Mouse (Mus musculus): ENCODE data around the gene Efna4. TPM values are rescaled to one million over a fixed set of nuclear protein-coding genes. Genes with fewer than 3 reads are reported as not detected.

Efna4 gene
- polyA plus RNA-seq, 1 experiment from 2014 or later, result 24.7 TPM

- H3K4me2 ChIP-seq (ENCODE audit: low read depth, low read length), result no peak overlapping the region
- H3K4me1 ChIP-seq (replicated peaks; ENCODE audit: control insufficient read depth, insufficient read depth, low read length), result peaks cover 20% of the 10 kb centered on the region
- no peaks in the 10 kb centered on the region; the same call in 1 of the 2 replicates for H3K27me3 ChIP-seq (ENCODE audit: control insufficient read depth, insufficient read depth, low read depth, low read length)
- no peak overlapping the region for H3K4me3 ChIP-seq (ENCODE audit: low read length)
- no peak for ATAC-seq (ENCODE audit: low read depth)
- no peaks in the 10 kb centered on the region for H3K9me3 ChIP-seq (ENCODE audit: control insufficient read depth, low read length)
- 49% methylated on average over 5 of the region's 5 CpGs for WGBS
- no peak overlapping the region for H3K9ac ChIP-seq (ENCODE audit: low read length)
- no peak overlapping the region for H3K27ac ChIP-seq (ENCODE audit: low read length)
- no peaks in the 10 kb centered on the region for H3K36me3 ChIP-seq (ENCODE audit: control insufficient read depth, insufficient read depth, low read length)
These were observed 13.4 kb upstream of the Efna4 start for GRCm38 (mm10) chr3:89351271-89351670.

DNA sequence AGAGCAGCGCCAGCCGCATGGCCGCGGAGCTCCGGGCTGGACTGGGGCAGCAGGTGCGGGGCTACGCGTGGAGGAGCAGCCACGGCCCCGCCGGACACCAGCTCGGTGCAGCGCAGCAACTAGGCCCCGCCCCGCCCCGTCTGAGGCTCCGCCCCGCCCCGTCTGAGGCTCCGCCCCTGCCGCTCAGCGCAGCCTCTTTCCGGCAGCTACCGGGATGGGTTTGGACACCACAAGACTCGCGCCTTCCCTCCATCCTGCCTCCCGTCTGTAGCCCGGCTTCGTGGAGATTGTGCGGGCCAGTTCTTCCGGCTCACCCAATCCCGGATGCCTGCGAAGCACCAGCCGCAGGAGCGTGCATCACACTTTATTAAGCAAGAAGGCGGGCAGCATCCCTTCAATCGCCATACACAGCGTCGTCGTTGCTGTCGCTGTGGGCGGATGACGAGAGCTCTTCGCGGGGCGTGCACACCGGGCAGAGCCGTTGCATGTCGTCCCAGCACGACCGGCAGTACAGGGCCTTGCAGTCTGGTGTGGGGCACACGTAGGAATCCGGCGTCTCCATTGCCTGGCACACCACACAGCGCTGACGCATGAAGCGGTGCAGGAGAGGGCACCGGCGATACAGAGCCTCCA is 12.2 kb upstream of the Efna4 start, which contains the start of gene Adam15:
Gene Adam15 (minus strand): TSS at position 128 of the 633 bp plus-strand sequence.
- peak; percentile 92 for ATAC-seq (ENCODE audit: low read depth)
- Histone ChIP-seq H3K36me3 (ENCODE audit: control insufficient read depth, insufficient read depth, low read length) (no peaks in the 10 kb centered on the region), H3K4me2 (ENCODE audit: low read depth, low read length) (peak within 1 kb of the TSS; percentile 100), H3K27me3 (ENCODE audit: control insufficient read depth, insufficient read depth, low read depth, low read length) (no peaks in the 10 kb centered on the region; the same call in 1 of the 2 replicates), H3K9ac (ENCODE audit: low read length) (peak within 1 kb of the TSS; percentile 76), H3K9me3 (ENCODE audit: control insufficient read depth, low read length) (no peaks in the 10 kb centered on the region), H3K4me3 (ENCODE audit: low read length) (peak within 1 kb of the TSS; percentile 74), H3K4me1 (replicated peaks; ENCODE audit: control insufficient read depth, insufficient read depth, low read length) (peaks cover 20% of the 10 kb centered on the region), H3K27ac (ENCODE audit: low read length) (peak within 1 kb of the TSS; percentile 69)
- 2% methylated on average over 59 of the region's 59 CpGs for WGBS

GRCm38 (mm10) chr3:89348911-89349868 is 11.4 kb upstream of the Efna4 start:
- Histone ChIP-seq H3K9me3 (ENCODE audit: control insufficient read depth, low read length) (no peaks in the 10 kb centered on the region), H3K4me3 (ENCODE audit: low read length) (peak overlapping the region; percentile 74), H3K36me3 (ENCODE audit: control insufficient read depth, insufficient read depth, low read length) (no peaks in the 10 kb centered on the region), H3K4me2 (ENCODE audit: low read depth, low read length) (peak overlapping the region; percentile 100), H3K27me3 (ENCODE audit: control insufficient read depth, insufficient read depth, low read depth, low read length) (no peaks in the 10 kb centered on the region; the same call in 1 of the 2 replicates), H3K9ac (ENCODE audit: low read length) (peak overlapping the region; percentile 76), H3K4me1 (replicated peaks; ENCODE audit: control insufficient read depth, insufficient read depth, low read length) (peaks cover 18% of the 10 kb centered on the region), H3K27ac (ENCODE audit: low read length) (peak overlapping the region; percentile 69)
- ATAC-seq (ENCODE audit: low read depth), result peak; percentile 45
- under 1% methylated on average over 38 of the region's 38 CpGs for whole genome bisulfite sequencing

DNA sequence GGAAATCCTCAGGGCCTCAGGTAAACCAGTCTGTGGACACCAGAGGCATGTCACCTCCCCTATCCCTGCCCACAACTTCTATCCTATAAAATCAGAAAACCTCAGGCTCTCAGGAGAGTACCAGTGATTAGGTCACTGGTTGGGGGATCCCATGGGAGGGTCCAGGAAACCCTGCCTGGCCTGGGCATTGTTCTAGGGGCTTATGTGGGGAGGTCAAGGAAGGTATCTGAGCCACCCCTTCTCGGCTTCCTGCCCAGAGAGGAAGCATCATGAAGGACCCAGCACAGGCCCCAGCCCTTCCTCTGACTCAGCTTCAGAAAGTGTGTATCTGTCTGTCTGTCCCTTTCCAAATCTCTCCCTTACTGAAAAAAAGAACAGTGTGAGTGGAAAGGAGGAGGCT is 10.1 kb upstream of the Efna4 start:
- Histone ChIP-seq H3K4me3 (ENCODE audit: low read length) (no peak overlapping the region; the same call in 1 of the 2 replicates), H3K27ac (ENCODE audit: low read length) (peak overlapping the region; percentile 69), H3K9me3 (ENCODE audit: control insufficient read depth, low read length) (no peaks in the 10 kb centered on the region), H3K4me2 (ENCODE audit: low read depth, low read length) (peak overlapping the region; percentile 100), H3K4me1 (replicated peaks; ENCODE audit: control insufficient read depth, insufficient read depth, low read length) (peaks cover 18% of the 10 kb centered on the region), H3K27me3 (ENCODE audit: control insufficient read depth, insufficient read depth, low read depth, low read length) (no peaks in the 10 kb centered on the region; the same call in 1 of the 2 replicates), H3K9ac (ENCODE audit: low read length) (no peak overlapping the region), H3K36me3 (ENCODE audit: control insufficient read depth, insufficient read depth, low read length) (no peaks in the 10 kb centered on the region)
- no peak for ATAC-seq (ENCODE audit: low read depth)
- 50% methylated on average over 1 of the region's 1 CpGs for whole genome bisulfite sequencing

- H3K9ac ChIP-seq (ENCODE audit: low read length), result no peak overlapping the region
- H3K9me3 ChIP-seq (ENCODE audit: control insufficient read depth, low read length), result no peaks in the 10 kb centered on the region
- no peaks in the 10 kb centered on the region; the same call in 1 of the 2 replicates for H3K27me3 ChIP-seq (ENCODE audit: control insufficient read depth, insufficient read depth, low read depth, low read length)
- WGBS, result 82% methylated on average over 10 of the region's 10 CpGs
- no peaks in the 10 kb centered on the region for H3K36me3 ChIP-seq (ENCODE audit: control insufficient read depth, insufficient read depth, low read length)
- H3K4me2 ChIP-seq (ENCODE audit: low read depth, low read length), result no peak overlapping the region
- no peak overlapping the region for H3K27ac ChIP-seq (ENCODE audit: low read length)
- ATAC-seq (ENCODE audit: low read depth), result no peak
- no peak overlapping the region for H3K4me3 ChIP-seq (ENCODE audit: low read length)
- peaks cover 18% of the 10 kb centered on the region for H3K4me1 ChIP-seq (replicated peaks; ENCODE audit: control insufficient read depth, insufficient read depth, low read length)
These were observed 9.2 kb upstream of the Efna4 start for GRCm38 (mm10) chr3:89346815-89347540.

DNA sequence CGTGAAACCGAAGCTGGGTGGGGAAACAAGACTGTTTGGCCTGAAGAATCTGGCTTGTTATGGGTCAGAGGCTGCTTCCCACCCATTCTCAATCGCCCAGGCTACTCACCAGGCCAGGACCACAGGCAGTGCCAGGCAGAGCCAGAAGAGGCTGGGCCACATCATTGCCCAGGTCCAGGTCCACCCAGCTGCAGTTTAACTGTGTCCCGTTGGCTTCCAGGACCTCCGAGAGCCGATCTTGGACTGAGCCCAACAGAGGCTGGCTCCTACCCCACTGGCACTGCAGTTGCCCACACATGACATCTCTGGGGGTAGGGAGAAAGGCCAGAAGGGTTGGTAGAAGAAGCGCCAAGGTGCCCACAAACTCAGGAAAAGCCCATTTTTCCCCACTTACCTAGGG is 5.5 kb upstream of the Efna4 start:
- H3K27me3 ChIP-seq (ENCODE audit: control insufficient read depth, insufficient read depth, low read depth, low read length), result no peaks in the 10 kb centered on the region; the same call in 1 of the 2 replicates
- no peak for ATAC-seq (ENCODE audit: low read depth)
- H3K9ac ChIP-seq (ENCODE audit: low read length), result no peak overlapping the region
- H3K9me3 ChIP-seq (ENCODE audit: control insufficient read depth, low read length), result no peaks in the 10 kb centered on the region
- H3K4me3 ChIP-seq (ENCODE audit: low read length), result no peak overlapping the region
- H3K4me1 ChIP-seq (replicated peaks; ENCODE audit: control insufficient read depth, insufficient read depth, low read length), result peaks cover 21% of the 10 kb centered on the region
- 84% methylated on average over 7 of the region's 7 CpGs for WGBS
- H3K27ac ChIP-seq (ENCODE audit: low read length), result no peak overlapping the region
- H3K4me2 ChIP-seq (ENCODE audit: low read depth, low read length), result no peak overlapping the region
- H3K36me3 ChIP-seq (ENCODE audit: control insufficient read depth, insufficient read depth, low read length), result no peaks in the 10 kb centered on the region

DNA sequence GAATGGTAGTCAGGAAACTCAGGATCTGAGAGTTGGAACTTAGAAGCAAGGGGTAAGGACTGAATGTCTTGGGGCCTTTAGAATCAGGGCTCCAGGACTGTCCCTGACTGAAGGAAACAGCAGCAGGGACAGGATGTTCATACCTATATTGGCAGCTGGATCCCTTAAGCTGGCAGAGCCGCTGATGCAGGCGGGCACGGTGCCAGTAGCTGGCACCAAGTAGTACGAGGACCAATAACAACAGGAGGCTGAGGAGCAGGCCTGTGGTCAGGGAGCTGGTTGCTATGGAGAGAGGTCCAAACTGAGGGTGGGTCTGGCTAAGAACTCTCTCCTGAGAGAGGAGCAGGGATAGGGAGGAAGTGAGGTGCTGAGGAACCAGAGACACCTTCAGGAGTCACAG is 4.0 kb upstream of the Efna4 start:
- H3K4me2 ChIP-seq (ENCODE audit: low read depth, low read length), result no peak overlapping the region
- no peaks in the 10 kb centered on the region for H3K36me3 ChIP-seq (ENCODE audit: control insufficient read depth, insufficient read depth, low read length)
- H3K27me3 ChIP-seq (ENCODE audit: control insufficient read depth, insufficient read depth, low read depth, low read length), result no peaks in the 10 kb centered on the region
- H3K9ac ChIP-seq (ENCODE audit: low read length), result no peak overlapping the region
- H3K4me3 ChIP-seq (ENCODE audit: low read length), result no peak overlapping the region
- no peaks in the 10 kb centered on the region for H3K9me3 ChIP-seq (ENCODE audit: control insufficient read depth, low read length)
- H3K4me1 ChIP-seq (replicated peaks; ENCODE audit: control insufficient read depth, insufficient read depth, low read length), result peaks cover 25% of the 10 kb centered on the region
- no peak overlapping the region for H3K27ac ChIP-seq (ENCODE audit: low read length)
- ATAC-seq (ENCODE audit: low read depth), result no peak
- 70% methylated on average over 4 of the region's 4 CpGs for WGBS

DNA sequence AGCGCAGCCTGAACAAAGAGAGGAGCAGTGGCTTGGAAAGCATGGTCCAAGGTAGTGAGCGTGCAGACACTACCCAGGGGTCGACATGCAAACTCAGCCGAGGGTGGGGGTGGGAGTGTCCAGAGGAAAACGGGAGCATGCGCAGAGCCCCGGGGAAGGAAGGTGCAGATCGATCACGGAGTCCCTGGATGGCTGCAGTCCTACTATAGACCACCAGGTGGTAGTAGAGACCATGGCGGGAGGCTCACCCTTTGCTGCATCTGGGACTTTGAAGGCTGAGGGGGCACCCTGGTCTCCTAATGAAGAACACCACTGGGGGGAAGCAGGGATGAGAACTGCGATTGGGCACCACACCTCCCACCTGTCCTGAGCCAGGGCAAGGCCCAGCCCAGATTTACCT is 2.6 kb upstream of the Efna4 start:
- Histone ChIP-seq H3K27ac (ENCODE audit: low read length) (no peak overlapping the region), H3K36me3 (ENCODE audit: control insufficient read depth, insufficient read depth, low read length) (no peaks in the 10 kb centered on the region), H3K27me3 (ENCODE audit: control insufficient read depth, insufficient read depth, low read depth, low read length) (no peaks in the 10 kb centered on the region), H3K9me3 (ENCODE audit: control insufficient read depth, low read length) (no peaks in the 10 kb centered on the region), H3K4me1 (replicated peaks; ENCODE audit: control insufficient read depth, insufficient read depth, low read length) (peaks cover 34% of the 10 kb centered on the region), H3K4me2 (ENCODE audit: low read depth, low read length) (peak overlapping the region; percentile 49), H3K4me3 (ENCODE audit: low read length) (peak overlapping the region; percentile 30), H3K9ac (ENCODE audit: low read length) (peak overlapping the region; percentile 48; the same call in 1 of the 2 replicates)
- 4% methylated on average over 11 of the region's 11 CpGs for WGBS
- no peak for ATAC-seq (ENCODE audit: low read depth)

Measured in lung, embryonic 16.5 days (tissue).